Mouse (Mus musculus) midbrain, embryonic 11.5 days (tissue): Measurements from ENCODE around the gene Kif26b. TPM values are rescaled to one million over a fixed set of nuclear protein-coding genes. Genes with fewer than 3 reads are reported as not detected.
A peak's percentile ranks its signal among the peaks of the same experiment; 100 is the strongest.

Experiments
- ATAC-seq: fragments of 200-750 bp; cut with Nextera tagmentation; 2 replicates; pipeline ENCODE4 v1.8.0; 2017; ENCODE audit warnings: moderate TSS enrichment, moderate library complexity; ENCODE audit not compliant: low FRiP score
- DNase-seq: peaks from one replicate; pipeline ENCODE4 v3.0.0; 2015; ENCODE audit warnings: low spot score; ENCODE audit errors: missing footprints
- H3K27ac ChIP-seq: fragments of 300-500 bp; sonication (generic); 2 replicates; pipeline ENCODE4 v1.5.1; 2014; ENCODE audit warnings: low read depth, low read length
- H3K27me3 ChIP-seq: fragments of 300-500 bp; sonication (generic); 2 replicates; pipeline ENCODE4 v1.6.1; 2014; ENCODE audit warnings: mild to moderate bottlenecking, low read length, moderate library complexity, mixed read lengths; ENCODE audit not compliant: control insufficient read depth, insufficient read depth
- H3K36me3 ChIP-seq: fragments of 300-500 bp; sonication (generic); 2 replicates; pipeline ENCODE4 v1.6.1; 2014; ENCODE audit warnings: mild to moderate bottlenecking, low read length, moderate library complexity, mixed read lengths; ENCODE audit not compliant: control insufficient read depth, insufficient read depth
- H3K4me1 ChIP-seq: fragments of 300-500 bp; sonication (generic); 2 replicates; pipeline ENCODE4 v1.6.1; 2014; ENCODE audit warnings: low read length; ENCODE audit not compliant: control insufficient read depth, insufficient read depth
- H3K4me2 ChIP-seq: fragments of 300-500 bp; sonication (generic); 2 replicates; pipeline ENCODE4 v1.6.1; 2014; ENCODE audit warnings: mild to moderate bottlenecking, moderate library complexity
- H3K4me3 ChIP-seq: fragments of 300-500 bp; sonication (generic); 2 replicates; pipeline ENCODE4 v1.5.1; 2014; ENCODE audit warnings: low read depth, low read length
- H3K9ac ChIP-seq: fragments of 300-500 bp; sonication (generic); 2 replicates; pipeline ENCODE4 v1.6.1; 2014; ENCODE audit warnings: low read length
- H3K9me3 ChIP-seq: fragments of 300-500 bp; sonication (generic); 2 replicates; pipeline ENCODE4 v1.6.1; 2016; ENCODE audit warnings: low read length; ENCODE audit not compliant: control insufficient read depth
- WGBS: fragments of 180-500 bp; shearing (Covaris S2); extraction: QIAGEN DNeasy Blood & Tissue Kit; methylation state at CpG from one replicate; pipeline ENCODE4 v1.1.7; 2014; 5-methylcytosine and 5-hydroxymethylcytosine counted together
- polyA plus RNA-seq: library from polyadenylated mRNA; unstranded; fragments of >200 nt; fragmentation: Nextera tagmentation; extraction: Ambion mirVana; gene quantifications from 2 replicates; pipeline ENCODE4 v1.2.1, GENCODE M21; 2014

Gene Kif26b
- polyA plus RNA-seq, 1 experiment from 2014 or later = 3.3 TPM

GRCm38 (mm10) chr1:178748617-178749016 lies 219.7 kb downstream of the Kif26b start:
- no peak overlapping the region for H3K27ac ChIP-seq
- DNase-seq (no peak), ATAC-seq (no peak)
- H3K9ac ChIP-seq = no peak overlapping the region
- H3K4me1 ChIP-seq = no peaks in the 10 kb centered on the region
- no peaks in the 10 kb centered on the region for H3K36me3 ChIP-seq
- no peaks in the 10 kb centered on the region; the same call in 1 of the 2 replicates for H3K27me3 ChIP-seq
- no peak overlapping the region for H3K4me2 ChIP-seq
- 81% methylated on average over 1 of the region's 1 CpGs for WGBS
- H3K9me3 ChIP-seq = no peaks in the 10 kb centered on the region; the same call in 1 of the 2 replicates
- H3K4me3 ChIP-seq = no peak overlapping the region

DNA sequence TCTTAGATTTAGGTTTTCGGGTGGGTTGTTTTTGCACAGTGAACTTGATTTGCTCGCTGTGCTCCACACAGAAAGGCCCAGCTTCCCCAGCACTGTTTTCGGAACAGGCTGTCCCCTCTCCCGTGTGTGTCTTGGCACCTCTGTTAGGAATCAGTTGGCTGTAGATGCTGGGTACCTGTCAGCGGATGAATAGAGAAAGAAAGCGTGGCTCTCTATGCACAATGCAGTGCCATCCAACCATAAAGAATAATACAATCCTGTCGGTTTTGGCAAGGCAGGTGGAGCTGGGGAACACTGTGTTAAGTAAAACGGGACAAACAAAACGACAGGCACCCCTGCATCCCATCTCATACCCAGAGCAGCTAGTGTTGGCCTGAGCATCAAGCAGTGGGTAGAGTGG lies 220.9 kb downstream of the Kif26b start:
- no peak overlapping the region for H3K9ac ChIP-seq
- WGBS = 88% methylated on average over 9 of the region's 9 CpGs
- no peak overlapping the region for H3K4me2 ChIP-seq
- no peaks in the 10 kb centered on the region; the same call in 1 of the 2 replicates for H3K9me3 ChIP-seq
- H3K36me3 ChIP-seq = no peaks in the 10 kb centered on the region
- ATAC-seq = no peak
- no peak overlapping the region for H3K4me3 ChIP-seq
- no peaks in the 10 kb centered on the region for H3K4me1 ChIP-seq
- H3K27ac ChIP-seq = no peak overlapping the region
- peak; percentile 26 for DNase-seq
- H3K27me3 ChIP-seq = no peaks in the 10 kb centered on the region

GRCm38 (mm10) chr1:178758441-178758840 lies 229.5 kb downstream of the Kif26b start:
- DNase-seq (peak; percentile 31), ATAC-seq (no peak)
- Histone ChIP-seq H3K4me3 (no peak overlapping the region), H3K9me3 (no peaks in the 10 kb centered on the region), H3K9ac (no peak overlapping the region), H3K27ac (no peak overlapping the region), H3K4me1 (no peaks in the 10 kb centered on the region), H3K27me3 (no peaks in the 10 kb centered on the region), H3K36me3 (no peaks in the 10 kb centered on the region), H3K4me2 (no peak overlapping the region)
- 47% methylated on average over 3 of the region's 3 CpGs for WGBS

DNA sequence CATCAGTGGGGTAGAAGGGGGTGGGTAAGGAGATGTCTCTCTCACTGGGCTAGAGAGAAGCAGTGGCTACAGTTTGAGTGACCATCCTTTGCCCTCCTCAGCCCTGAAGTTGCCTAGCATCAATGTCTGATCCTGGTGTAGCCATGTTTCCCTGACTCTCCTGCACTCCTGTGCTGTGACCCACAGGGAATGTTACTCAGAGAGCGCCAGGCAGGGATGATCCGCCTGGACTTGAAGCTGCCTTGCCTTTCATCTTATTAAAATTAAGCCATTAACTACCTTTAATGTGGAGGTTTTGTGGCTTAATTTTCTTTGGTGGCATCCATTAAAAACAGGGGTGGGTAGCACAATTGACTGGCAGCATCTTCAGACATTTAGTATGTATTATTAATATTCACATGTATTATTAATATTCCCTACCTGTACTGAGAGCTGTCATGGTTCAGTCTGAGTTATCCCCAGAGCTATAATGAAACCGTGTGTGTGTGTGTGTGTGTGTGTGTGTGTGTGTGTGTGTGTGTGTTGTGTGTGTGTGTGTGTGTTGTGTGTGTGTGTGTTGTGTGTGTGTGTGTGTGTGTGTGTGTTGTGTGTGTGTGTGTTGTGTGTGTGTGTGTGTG lies 233.3 kb downstream of the Kif26b start:
- Histone ChIP-seq H3K36me3 (no peaks in the 10 kb centered on the region), H3K4me2 (no peak overlapping the region), H3K4me3 (no peak overlapping the region), H3K9me3 (no peaks in the 10 kb centered on the region), H3K4me1 (no peaks in the 10 kb centered on the region), H3K9ac (no peak overlapping the region), H3K27me3 (no peaks in the 10 kb centered on the region), H3K27ac (no peak overlapping the region)
- DNase-seq (peak; percentile 64), ATAC-seq (no peak)
- WGBS = 83% methylated on average over 3 of the region's 3 CpGs

GRCm38 (mm10) chr1:178764914-178765313 lies 236.0 kb downstream of the Kif26b start:
- H3K4me3 ChIP-seq = no peak overlapping the region
- H3K27ac ChIP-seq = no peak overlapping the region
- H3K27me3 ChIP-seq = no peaks in the 10 kb centered on the region
- 87% methylated on average over 4 of the region's 4 CpGs for WGBS
- no peaks in the 10 kb centered on the region for H3K36me3 ChIP-seq
- no peaks in the 10 kb centered on the region for H3K4me1 ChIP-seq
- no peaks in the 10 kb centered on the region for H3K9me3 ChIP-seq
- H3K9ac ChIP-seq = no peak overlapping the region
- ATAC-seq (no peak), DNase-seq (no peak)
- no peak overlapping the region for H3K4me2 ChIP-seq

GRCm38 (mm10) chr1:178765650-178766049 lies 236.7 kb downstream of the Kif26b start:
- Histone ChIP-seq H3K4me3 (no peak overlapping the region), H3K27me3 (no peaks in the 10 kb centered on the region), H3K4me1 (no peaks in the 10 kb centered on the region), H3K36me3 (no peaks in the 10 kb centered on the region), H3K27ac (no peak overlapping the region), H3K9me3 (no peaks in the 10 kb centered on the region), H3K4me2 (no peak overlapping the region), H3K9ac (no peak overlapping the region)
- 80% methylated on average over 2 of the region's 2 CpGs for WGBS
- ATAC-seq = no peak
- peak; percentile 75 for DNase-seq

DNA sequence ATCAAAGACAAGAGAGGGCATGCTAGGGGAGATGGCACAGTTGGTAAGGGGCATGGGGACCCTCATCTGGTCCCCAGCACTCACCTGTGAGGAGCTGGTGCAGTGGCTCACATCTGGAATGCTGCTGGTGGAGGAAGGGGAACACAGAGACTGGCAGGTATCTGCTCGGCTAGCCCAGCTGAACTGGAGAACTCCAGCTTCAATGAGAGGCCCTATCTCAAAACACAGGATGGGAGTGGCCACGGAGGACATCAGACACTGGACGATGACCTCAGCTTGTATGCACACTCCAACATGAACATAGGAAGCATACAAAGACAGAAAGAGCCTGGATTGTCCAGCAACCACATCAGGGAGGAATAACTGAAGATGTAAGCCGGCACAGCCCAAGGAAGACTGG lies 240.1 kb downstream of the Kif26b start:
- H3K4me3 ChIP-seq = no peak overlapping the region
- H3K4me2 ChIP-seq = no peak overlapping the region
- WGBS = 83% methylated on average over 4 of the region's 4 CpGs
- no peaks in the 10 kb centered on the region for H3K4me1 ChIP-seq
- ATAC-seq (no peak), DNase-seq (no peak)
- no peaks in the 10 kb centered on the region for H3K36me3 ChIP-seq
- no peaks in the 10 kb centered on the region for H3K27me3 ChIP-seq
- no peak overlapping the region for H3K27ac ChIP-seq
- H3K9me3 ChIP-seq = no peaks in the 10 kb centered on the region
- no peak overlapping the region for H3K9ac ChIP-seq

DNA sequence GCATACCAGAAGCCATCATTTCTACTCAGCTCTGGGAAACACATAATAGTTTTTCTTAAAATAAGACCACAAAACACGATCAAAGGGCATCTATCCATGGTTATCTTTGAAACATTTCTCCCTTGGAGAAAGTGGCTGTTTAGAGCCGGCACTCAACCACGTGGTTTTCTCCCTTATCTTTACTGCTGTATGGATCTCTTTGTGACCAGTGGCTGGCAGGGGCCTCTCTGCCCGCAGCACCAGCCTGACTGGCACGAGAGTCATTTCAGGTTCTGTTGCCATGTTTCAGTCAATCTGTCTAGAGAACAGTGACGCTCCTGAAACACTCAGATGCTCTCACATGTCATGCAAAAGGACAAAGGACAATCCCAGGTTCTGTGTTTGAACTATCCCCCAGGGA lies 241.1 kb downstream of the Kif26b start:
- Histone ChIP-seq H3K36me3 (no peaks in the 10 kb centered on the region), H3K4me3 (no peak overlapping the region), H3K9me3 (no peaks in the 10 kb centered on the region), H3K4me2 (no peak overlapping the region), H3K27ac (no peak overlapping the region), H3K4me1 (no peaks in the 10 kb centered on the region), H3K9ac (no peak overlapping the region), H3K27me3 (no peaks in the 10 kb centered on the region)
- DNase-seq (no peak), ATAC-seq (no peak)
- WGBS = 89% methylated on average over 6 of the region's 6 CpGs

- WGBS = 78% methylated on average over 6 of the region's 7 CpGs
- H3K36me3 ChIP-seq = no peaks in the 10 kb centered on the region
- H3K27ac ChIP-seq = no peak overlapping the region
- H3K4me2 ChIP-seq = no peak overlapping the region
- DNase-seq = no peak
- H3K27me3 ChIP-seq = no peaks in the 10 kb centered on the region
- ATAC-seq = no peak
- H3K4me3 ChIP-seq = no peak overlapping the region
- H3K9ac ChIP-seq = no peak overlapping the region
- no peaks in the 10 kb centered on the region for H3K4me1 ChIP-seq
- no peaks in the 10 kb centered on the region for H3K9me3 ChIP-seq
Measured at GRCm38 (mm10) chr1:178770626-178771362, 241.9 kb downstream of the Kif26b start.
